Mouse (Mus musculus): ENCODE data around the gene Cdk9.

GRCm38 (mm10) chr2:32709521-32710137, 3.2 kb downstream of the Cdk9 start:
- TF ChIP-seq USF1 (IDR thresholded peaks at IDR 0.05; ENCODE audit: low read depth, low read length) (no peak), EP300 (IDR thresholded peaks at IDR 0.05; ENCODE audit: low read depth in 1 of 2, low read length in 2 of 2) (no peak)
